8 mouse cellular contexts compared by ENCODE assay signal in genomic region chrX:98148531-98149342, GRCm38 (mm10). TPM values are rescaled to one million over a fixed set of nuclear protein-coding genes. Genes with fewer than 3 reads are reported as not detected.
A peak's percentile ranks its signal among the peaks of the same experiment; 100 is the strongest.
DNase-seq lines count a peak whose midpoint lies in the region; ATAC-seq and TF ChIP-seq lines count a peak whose summit lies in the region.

Gene Ar, plus strand, starts transcription at chrX:98148769.

- TF ChIP-seq CTCF in E14TG2a.4 (conservative IDR thresholded peaks at IDR 0.05; ENCODE audit: low read length) = no peak
- TF ChIP-seq CTCF in stomach, postnatal 0 days (IDR thresholded peaks at IDR 0.05; ENCODE audit: low read depth) = no peak

- peak; percentile 77 to 91 for DNase-seq in adrenal gland, adult (ENCODE audit: inconsistent age in 2 of 2, low spot score in 1 of 2)
- DNase-seq in forebrain, embryonic 14.5 days (ENCODE audit: low spot score) = no peak
- DNase-seq in heart, postnatal 4 days = peak; percentile 25
- DNase-seq in kidney, postnatal 4 days = peak; percentile 47 to 64
- peak; percentile 19 for DNase-seq in stomach, postnatal 0 days (ENCODE audit: low spot score)
- no peak for DNase-seq in cerebellum, adult 9-11 months

- no peak for TF ChIP-seq EP300 in stomach, postnatal 0 days (optimal IDR thresholded peaks at IDR 0.05)

- H3K4me1 ChIP-seq in E14TG2a.4 (replicated peaks; ENCODE audit: low read depth, low read length) = 0 out of 2 replicates have a peak, but pooled peaks cover 10% of the 10 kb centered on the region
- H3K4me1 ChIP-seq in forebrain, embryonic 14.5 days (ENCODE audit: control insufficient read depth, insufficient read depth, low read length) = no peaks in the 10 kb centered on the region
- no peaks in the 10 kb centered on the region for H3K4me1 ChIP-seq in stomach, postnatal 0 days (replicated peaks; ENCODE audit: control insufficient read depth, insufficient read depth)

- peaks cover 41% of the 10 kb centered on the region for H3K27me3 ChIP-seq in E14TG2a.4 (ENCODE audit: insufficient read depth, low read length)
- H3K27me3 ChIP-seq in forebrain, embryonic 14.5 days (replicated peaks; ENCODE audit: control insufficient read depth, insufficient read depth, low read length) = peaks cover 8% of the 10 kb centered on the region; the same call in 1 of the 2 replicates
- H3K27me3 ChIP-seq in stomach, postnatal 0 days (ENCODE audit: control insufficient read depth, insufficient read depth, low read length) = no peaks in the 10 kb centered on the region

- WGBS in forebrain, embryonic 14.5 days = 29% methylated on average over 27 of the region's 27 CpGs
- WGBS in stomach, postnatal 0 days = 20% methylated on average over 18 of the region's 27 CpGs

- peak within 1 kb of the TSS; percentile 61 for H3K4me3 ChIP-seq in E14TG2a.4 (replicated peaks; ENCODE audit: low read length)
- H3K4me3 ChIP-seq in forebrain, embryonic 14.5 days (ENCODE audit: low read depth, low read length) = peak within 1 kb of the TSS; percentile 33
- H3K4me3 ChIP-seq in stomach, postnatal 0 days (ENCODE audit: low read depth, low read length) = peak within 1 kb of the TSS; percentile 29

- no peak within 1 kb of the TSS for H3K27ac ChIP-seq in forebrain, embryonic 14.5 days (ENCODE audit: low read depth, low read length)
- H3K27ac ChIP-seq in stomach, postnatal 0 days (replicated peaks) = no peak within 1 kb of the TSS

- H3K9ac ChIP-seq in forebrain, embryonic 14.5 days (ENCODE audit: low read length) = no peak within 1 kb of the TSS
- peak within 1 kb of the TSS; percentile 38; the same call in 1 of the 2 replicates for H3K9ac ChIP-seq in stomach, postnatal 0 days (ENCODE audit: low read length)

- H3K36me3 ChIP-seq in E14TG2a.4 (ENCODE audit: insufficient read depth, low read length) = no peaks in the 10 kb centered on the region
- no peaks in the 10 kb centered on the region for H3K36me3 ChIP-seq in forebrain, embryonic 14.5 days (ENCODE audit: control insufficient read depth, insufficient read depth, low read length)
- H3K36me3 ChIP-seq in stomach, postnatal 0 days (ENCODE audit: control insufficient read depth, insufficient read depth, low read length) = no peaks in the 10 kb centered on the region

- H3K9me3 ChIP-seq in E14TG2a.4 (ENCODE audit: low read length) = no peaks in the 10 kb centered on the region
- H3K9me3 ChIP-seq in forebrain, embryonic 14.5 days (replicated peaks; ENCODE audit: control insufficient read depth, low read length) = no peaks in the 10 kb centered on the region
- no peaks in the 10 kb centered on the region for H3K9me3 ChIP-seq in stomach, postnatal 0 days (ENCODE audit: control insufficient read depth, low read length)

- peak; percentile 37; the same call in 1 of the 2 replicates for ATAC-seq in forebrain, embryonic 14.5 days
- peak; percentile 84 for ATAC-seq in megakaryocyte progenitor cell, adult 5-6 weeks (replicated peaks; ENCODE audit: poor library complexity)
- no peak for ATAC-seq in stomach, postnatal 0 days (ENCODE audit: low FRiP score, low TSS enrichment)

- peak within 1 kb of the TSS; percentile 68 for H3K4me2 ChIP-seq in forebrain, embryonic 14.5 days (ENCODE audit: low read length)
- H3K4me2 ChIP-seq in stomach, postnatal 0 days (replicated peaks; ENCODE audit: low read depth) = peak within 1 kb of the TSS; percentile 52

RNA-seq across cellular contexts. Expression of gene Ar, which starts in this region (rescaled TPM):
- polyA plus RNA-seq in forebrain, embryonic 14.5 days (2014; fragmentation: Nextera tagmentation; extraction: Ambion mirVana) = 0.05 and 0.09 TPM in 2 replicates
- 1 to 10 TPM in 1 of 2 experiments, under 1 TPM in 1; 0.52 to 1.1 TPM for total RNA-seq in heart, postnatal 4 days (2021)
- 0.05 TPM in 1 of 2 replicates, not detected in the other for total RNA-seq in megakaryocyte progenitor cell, adult 5-6 weeks (2015)
- not detected in 2 replicates for total RNA-seq in megakaryocyte progenitor cell, adult 5-6 weeks (2017)
- 0.29 and 0.33 TPM in 2 replicates for polyA plus RNA-seq in stomach, postnatal 0 days (2015; fragmentation: Nextera tagmentation; extraction: Ambion mirVana)

Comparison
In these comparisons a context has a peak if more than half of its experiments do, and no peak if none do; other contexts are left out.
1. Peak in ATAC-seq, H3K4me3 ChIP-seq and H3K4me2 ChIP-seq in forebrain, embryonic 14.5 days; RNA of the gene not detected or under 1 TPM.
2. Peak in ATAC-seq in megakaryocyte progenitor cell, adult 5-6 weeks; RNA of the gene not detected or under 1 TPM.
3. Peak in DNase-seq, H3K4me3 ChIP-seq, H3K9ac ChIP-seq and H3K4me2 ChIP-seq in stomach, postnatal 0 days; RNA of the gene not detected or under 1 TPM.
4. DNase-seq: peak in adrenal gland, adult (2 of 2), heart, postnatal 4 days (single experiment) and kidney, postnatal 4 days (2 of 2); none in forebrain, embryonic 14.5 days (single experiment) and cerebellum, adult 9-11 months (single experiment).
5. Peak in every context shown above with its lines, with median percentiles within 50 percentile points of each other: H3K4me3 ChIP-seq.